Mouse (Mus musculus) midbrain, embryonic 15.5 days (tissue): ENCODE measurements at regions not wholly inside any gene's neighbourhood (a gene's known extent, or its start where the extent isn't known, plus 50 kb on each side); places are given as distances from the start of the nearest gene placed in this dataset.
A peak's percentile ranks its signal among the peaks of the same experiment; 100 is the strongest.

ENCODE experiments used
- ATAC-seq: fragments of 200-750 bp; cut with Nextera tagmentation; replicated peaks from 2 replicates; pipeline ENCODE4 v1.8.0; 2017; ENCODE audit warnings: moderate TSS enrichment
- H3K27ac ChIP-seq: fragments of 300-500 bp; sonication (generic); 2 replicates; pipeline ENCODE4 v1.5.1; 2015; ENCODE audit warnings: mild to moderate bottlenecking, inconsistent platforms
- H3K27me3 ChIP-seq: fragments of 300-500 bp; sonication (generic); replicated peaks from 2 replicates; pipeline ENCODE4 v1.6.1; 2015; ENCODE audit warnings: inconsistent platforms
- H3K36me3 ChIP-seq: fragments of 300-500 bp; sonication (generic); replicated peaks from 2 replicates; pipeline ENCODE4 v1.6.1; 2015; ENCODE audit warnings: inconsistent platforms
- H3K4me1 ChIP-seq: fragments of 300-500 bp; sonication (generic); 2 replicates; pipeline ENCODE4 v1.6.1; 2015; ENCODE audit warnings: inconsistent platforms
- H3K4me2 ChIP-seq: fragments of 300-500 bp; sonication (generic); 2 replicates; pipeline ENCODE4 v1.6.1; 2015; ENCODE audit warnings: inconsistent platforms, mild to moderate bottlenecking, moderate library complexity
- H3K4me3 ChIP-seq: fragments of 300-500 bp; sonication (generic); 2 replicates; pipeline ENCODE4 v1.5.1; 2015; ENCODE audit warnings: mild to moderate bottlenecking, inconsistent platforms
- H3K9ac ChIP-seq: fragments of 300-500 bp; sonication (generic); 2 replicates; pipeline ENCODE4 v1.6.1; 2015; ENCODE audit warnings: mild to moderate bottlenecking, inconsistent platforms
- H3K9me3 ChIP-seq: fragments of 300-500 bp; sonication (generic); 2 replicates; pipeline ENCODE4 v1.6.1; 2016; ENCODE audit warnings: inconsistent platforms
- WGBS: fragments of 180-500 bp; shearing (Covaris S2); methylation state at CpG from one replicate; pipeline ENCODE4 v1.1.7; 2015; ENCODE audit warnings: mixed read lengths; 5-methylcytosine and 5-hydroxymethylcytosine counted together

DNA sequence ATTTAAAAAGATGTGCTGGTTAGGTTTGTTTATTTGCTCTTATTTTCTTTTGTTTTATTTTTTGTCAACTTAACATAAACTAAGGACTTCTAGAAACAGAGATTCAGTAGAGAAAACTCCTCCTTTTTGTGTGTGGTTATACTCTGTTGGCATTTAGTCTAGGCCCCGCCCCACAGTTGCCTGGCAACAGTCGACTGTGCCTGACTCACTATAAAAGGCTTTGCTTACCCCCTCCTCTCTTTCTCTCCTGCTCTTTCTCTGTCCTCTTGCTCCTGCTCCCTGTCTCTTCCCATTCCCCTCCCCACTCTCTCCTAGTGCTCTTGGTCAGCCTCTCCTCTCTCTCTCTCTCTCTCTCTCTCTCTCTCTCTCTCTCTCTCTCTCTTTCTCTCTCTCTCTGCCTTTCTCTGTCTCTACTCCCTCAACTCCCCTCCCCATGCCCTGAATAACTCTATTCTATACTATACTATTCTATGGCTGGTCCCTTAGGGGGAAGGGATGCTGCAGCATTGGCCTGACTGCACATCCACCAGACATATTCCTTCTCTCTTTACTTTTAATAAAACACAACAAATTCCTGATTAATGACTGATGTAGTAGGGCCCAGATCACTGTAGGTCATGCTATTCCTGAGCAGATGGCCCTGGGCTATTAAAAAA is 76.6 kb upstream of the Fscb start:
- peak; percentile 80; the same call in 1 of the 2 replicates for ATAC-seq
- H3K4me2 ChIP-seq = no peak overlapping the region
- H3K27ac ChIP-seq = no peak overlapping the region
- no peaks in the 10 kb centered on the region for H3K9me3 ChIP-seq
- no peak overlapping the region for H3K4me3 ChIP-seq
- H3K27me3 ChIP-seq = no peaks in the 10 kb centered on the region
- H3K36me3 ChIP-seq = no peaks in the 10 kb centered on the region
- 7% methylated on average over 2 of the region's 2 CpGs for WGBS
- no peaks in the 10 kb centered on the region for H3K4me1 ChIP-seq
- H3K9ac ChIP-seq = no peak overlapping the region

GRCm38 (mm10) chr12:64541111-64541510 is 66.6 kb upstream of the Fscb start:
- Histone ChIP-seq H3K4me1 (no peaks in the 10 kb centered on the region), H3K9ac (no peak overlapping the region), H3K27me3 (no peaks in the 10 kb centered on the region), H3K4me2 (no peak overlapping the region), H3K36me3 (no peaks in the 10 kb centered on the region), H3K27ac (no peak overlapping the region), H3K9me3 (no peaks in the 10 kb centered on the region), H3K4me3 (no peak overlapping the region)
- ATAC-seq = no peak
- 76% methylated on average over 3 of the region's 3 CpGs for whole genome bisulfite sequencing
